Comparison of ENCODE assay signal across 14 mouse cellular contexts in genomic region chr5:35974265-35974664, GRCm38 (mm10).
A peak's percentile ranks its signal among the peaks of the same experiment; 100 is the strongest.
DNase-seq lines count a peak whose midpoint lies in the region; ATAC-seq and TF ChIP-seq lines count a peak whose summit lies in the region.
"Had no signal": no experiment of that assay in that cellular context is flagged by ENCODE, and none has a peak within 500 bp of the region (broad histone marks: within the 10 kb centered on the region; RNA-seq: fewer than 3 reads in every experiment).

No protein-coding gene starts in this region.

- peaks cover 61% of the 10 kb centered on the region for H3K36me3 ChIP-seq in embryonic facial prominence, embryonic 13.5 days
- peaks cover 73% of the 10 kb centered on the region for H3K36me3 ChIP-seq in embryonic facial prominence, embryonic 10.5 days (replicated peaks)
- H3K36me3 ChIP-seq in kidney, adult 2 months (ENCODE audit: control insufficient read depth, insufficient read depth, low read length) = no peaks in the 10 kb centered on the region
- H3K36me3 ChIP-seq in thymus, adult 2 months (ENCODE audit: control insufficient read depth, insufficient read depth, low read length) = peaks cover 3% of the 10 kb centered on the region; the same call in 1 of the 2 replicates
- peaks cover 12% of the 10 kb centered on the region for H3K36me3 ChIP-seq in stomach, postnatal 0 days (ENCODE audit: control insufficient read depth, insufficient read depth, low read length)

- no peak for TF ChIP-seq POLR2A in kidney, adult 2 months (IDR thresholded peaks at IDR 0.05; ENCODE audit: low read depth, low read length)
- TF ChIP-seq POLR2A in thymus, adult 2 months (IDR thresholded peaks at IDR 0.05; ENCODE audit: control insufficient read depth, extremely low read depth, insufficient read depth, low read length, poor library complexity) = no peak

- peak overlapping the region; percentile 29 for H3K27ac ChIP-seq in embryonic facial prominence, embryonic 13.5 days
- no peak overlapping the region for H3K27ac ChIP-seq in embryonic facial prominence, embryonic 10.5 days (replicated peaks)
- H3K27ac ChIP-seq in kidney, adult 2 months (ENCODE audit: insufficient read depth, low read depth, low read length) = peak overlapping the region; percentile 17
- H3K27ac ChIP-seq in thymus, adult 2 months (ENCODE audit: control insufficient read depth, insufficient read depth, low read length) = peak overlapping the region; percentile 95
- peak overlapping the region; percentile 46; the same call in 1 of the 2 replicates for H3K27ac ChIP-seq in stomach, postnatal 0 days (replicated peaks)
- H3K27ac ChIP-seq: embryonic facial prominence, embryonic 12.5 days; forebrain, embryonic 15.5 days; hindbrain, embryonic 15.5 days; layer of hippocampus, adult 2 months had no signal

- H3K9ac ChIP-seq in embryonic facial prominence, embryonic 13.5 days = no peak overlapping the region; the same call in 1 of the 2 replicates
- no peak overlapping the region for H3K9ac ChIP-seq in stomach, postnatal 0 days (ENCODE audit: low read length)
- H3K9ac ChIP-seq: embryonic facial prominence, embryonic 12.5 days; forebrain, embryonic 15.5 days; hindbrain, embryonic 15.5 days had no signal

- no peak for ATAC-seq in embryonic facial prominence, embryonic 13.5 days (ENCODE audit: insufficient number of reproducible peaks, insufficient read depth, low FRiP score, low TSS enrichment, low read depth)
- ATAC-seq in stomach, postnatal 0 days (ENCODE audit: low FRiP score, low TSS enrichment) = 0 out of 2 replicates have a peak, but pooled peaks have one; percentile 4
- ATAC-seq: forebrain, embryonic 15.5 days had no signal

- no peaks in the 10 kb centered on the region for H3K27me3 ChIP-seq in embryonic facial prominence, embryonic 13.5 days
- no peaks in the 10 kb centered on the region for H3K27me3 ChIP-seq in embryonic facial prominence, embryonic 10.5 days (replicated peaks; ENCODE audit: low read depth, poor library complexity, severe bottlenecking)
- H3K27me3 ChIP-seq in kidney, adult 2 months (replicated peaks; ENCODE audit: control insufficient read depth, insufficient read depth, low read length) = no peaks in the 10 kb centered on the region
- H3K27me3 ChIP-seq in thymus, adult 2 months (ENCODE audit: control insufficient read depth, insufficient read depth, low read length) = no peaks in the 10 kb centered on the region
- no peaks in the 10 kb centered on the region for H3K27me3 ChIP-seq in stomach, postnatal 0 days (ENCODE audit: control insufficient read depth, insufficient read depth, low read length)
- H3K27me3 ChIP-seq: embryonic facial prominence, embryonic 12.5 days; forebrain, embryonic 15.5 days; hindbrain, embryonic 15.5 days had no signal

- H3K9me3 ChIP-seq in embryonic facial prominence, embryonic 13.5 days = no peaks in the 10 kb centered on the region
- H3K9me3 ChIP-seq in embryonic facial prominence, embryonic 10.5 days = no peaks in the 10 kb centered on the region
- no peaks in the 10 kb centered on the region for H3K9me3 ChIP-seq in stomach, postnatal 0 days (ENCODE audit: control insufficient read depth, low read length)
- H3K9me3 ChIP-seq: embryonic facial prominence, embryonic 12.5 days; forebrain, embryonic 15.5 days; hindbrain, embryonic 15.5 days had no signal

- no peak overlapping the region for H3K4me2 ChIP-seq in embryonic facial prominence, embryonic 13.5 days
- no peak overlapping the region for H3K4me2 ChIP-seq in stomach, postnatal 0 days (replicated peaks; ENCODE audit: low read depth)
- H3K4me2 ChIP-seq: embryonic facial prominence, embryonic 12.5 days; forebrain, embryonic 15.5 days; hindbrain, embryonic 15.5 days had no signal

- TF ChIP-seq EP300 in stomach, postnatal 0 days (optimal IDR thresholded peaks at IDR 0.05) = no peak

- H3K4me1 ChIP-seq in embryonic facial prominence, embryonic 13.5 days = peaks cover 29% of the 10 kb centered on the region
- H3K4me1 ChIP-seq in embryonic facial prominence, embryonic 10.5 days = peaks cover 21% of the 10 kb centered on the region
- no peaks in the 10 kb centered on the region; the same call in 1 of the 2 replicates for H3K4me1 ChIP-seq in kidney, adult 2 months (ENCODE audit: control insufficient read depth, insufficient read depth, low read length)
- H3K4me1 ChIP-seq in thymus, adult 2 months (replicated peaks; ENCODE audit: control insufficient read depth, insufficient read depth, low read length) = peaks cover 42% of the 10 kb centered on the region
- peaks cover 2% of the 10 kb centered on the region; the same call in 1 of the 2 replicates for H3K4me1 ChIP-seq in stomach, postnatal 0 days (replicated peaks; ENCODE audit: control insufficient read depth, insufficient read depth)
- H3K4me1 ChIP-seq: embryonic facial prominence, embryonic 12.5 days had no signal

- no peak for TF ChIP-seq CTCF in kidney, adult 2 months (conservative IDR thresholded peaks at IDR 0.05; ENCODE audit: insufficient read depth, insufficient read length, low read depth, low read length)
- no peak for TF ChIP-seq CTCF in thymus, adult 2 months (IDR thresholded peaks at IDR 0.05; ENCODE audit: borderline replicate concordance, control insufficient read depth, extremely low read depth, insufficient read depth, low read length, poor library complexity)
- no peak for TF ChIP-seq CTCF in stomach, postnatal 0 days (IDR thresholded peaks at IDR 0.05; ENCODE audit: low read depth)

- no peak for DNase-seq in embryonic facial prominence, embryonic 10.5 days (ENCODE audit: low spot score)
- DNase-seq in kidney, adult 2 months = no peak
- DNase-seq in kidney, postnatal 36 days = no peak
- no peak for DNase-seq in thymus, adult 2 months
- DNase-seq in thymus, postnatal 25 days = no peak
- no peak for DNase-seq in stomach, postnatal 0 days (ENCODE audit: low spot score)
- no peak for DNase-seq in adipocyte (ENCODE audit: low spot score)
- DNase-seq: cerebellum, postnatal 25 days; right cerebral cortex, postnatal 4 days had no signal

- H3K4me3 ChIP-seq in embryonic facial prominence, embryonic 13.5 days = no peak overlapping the region
- no peak overlapping the region for H3K4me3 ChIP-seq in embryonic facial prominence, embryonic 10.5 days
- no peak overlapping the region for H3K4me3 ChIP-seq in kidney, adult 2 months (ENCODE audit: insufficient read depth, low read depth, low read length)
- H3K4me3 ChIP-seq in thymus, adult 2 months (ENCODE audit: control insufficient read depth, insufficient read depth, low read length) = peak overlapping the region; percentile 40
- no peak overlapping the region for H3K4me3 ChIP-seq in stomach, postnatal 0 days (ENCODE audit: low read depth, low read length)
- H3K4me3 ChIP-seq: embryonic facial prominence, embryonic 12.5 days; forebrain, embryonic 15.5 days; hindbrain, embryonic 15.5 days; layer of hippocampus, adult 2 months had no signal

- WGBS in embryonic facial prominence, embryonic 13.5 days = 89% methylated on average over 15 of the region's 15 CpGs
- 85% methylated on average over 15 of the region's 15 CpGs for WGBS in embryonic facial prominence, embryonic 10.5 days
- 74% methylated on average over 15 of the region's 15 CpGs for WGBS in kidney, adult 2 months
- WGBS in thymus, adult 2 months = 44% methylated on average over 15 of the region's 15 CpGs
- 80% methylated on average over 15 of the region's 15 CpGs for WGBS in stomach, postnatal 0 days
